Mouse (Mus musculus) spleen, postnatal 14 days (tissue): ENCODE data around the gene Mpnd.

Experiments
- DNase-seq, 2 experiments: peaks; one replicate each; pipeline ENCODE4 v3.0.0; 2021 to 2022; ENCODE audit warnings: low spot score in 2 of 2

The Mpnd gene

GRCm38 (mm10) chr17:56005415-56006061 is at the start of gene Mpnd, which contains the start of gene Stap2:
Gene Mpnd, plus strand, starts transcription at chr17:56005711.
Gene Stap2, minus strand, starts transcription at chr17:56005584.
- no peak for DNase-seq

DNA sequence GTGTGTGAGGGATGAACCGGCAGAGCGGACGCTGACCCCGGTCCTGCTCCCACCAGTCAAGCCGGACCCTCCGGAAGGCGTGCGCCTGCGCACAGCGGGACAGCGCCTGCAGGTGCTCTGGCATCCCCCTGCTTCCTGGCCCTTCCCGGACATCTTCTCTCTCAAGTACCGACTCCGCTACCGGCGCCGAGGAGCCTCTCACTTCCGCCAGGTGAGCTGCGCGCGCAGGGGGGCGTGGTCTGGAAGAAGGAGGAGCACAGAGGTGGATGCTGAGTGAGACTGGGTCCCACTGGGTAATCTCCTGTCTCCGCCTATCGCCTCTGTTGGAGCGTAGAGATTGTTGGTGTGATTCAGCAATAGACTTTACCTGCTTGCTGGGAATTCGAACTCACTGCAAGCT is 49.4 kb upstream of the Mpnd start:
- DNase-seq, result peak; percentile 44 to 56

DNA sequence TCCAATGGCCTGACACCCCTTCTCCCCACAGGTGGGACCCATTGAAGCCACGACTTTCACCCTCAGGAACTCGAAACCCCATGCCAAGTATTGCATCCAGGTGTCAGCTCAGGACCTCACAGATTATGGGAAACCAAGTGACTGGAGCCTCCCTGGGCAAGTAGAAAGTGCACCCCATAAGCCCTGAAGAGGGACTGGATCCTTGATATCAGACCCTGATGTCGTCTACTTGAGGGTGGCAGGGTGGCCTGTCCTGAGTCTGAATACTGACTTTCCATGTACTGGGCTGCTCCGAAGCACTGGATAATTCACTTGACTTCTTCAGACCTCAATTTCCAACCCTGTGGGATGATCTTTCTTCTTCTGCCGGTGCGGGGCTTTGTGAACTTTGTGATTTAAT is 48.9 kb upstream of the Mpnd start:
- no peak for DNase-seq

DNA sequence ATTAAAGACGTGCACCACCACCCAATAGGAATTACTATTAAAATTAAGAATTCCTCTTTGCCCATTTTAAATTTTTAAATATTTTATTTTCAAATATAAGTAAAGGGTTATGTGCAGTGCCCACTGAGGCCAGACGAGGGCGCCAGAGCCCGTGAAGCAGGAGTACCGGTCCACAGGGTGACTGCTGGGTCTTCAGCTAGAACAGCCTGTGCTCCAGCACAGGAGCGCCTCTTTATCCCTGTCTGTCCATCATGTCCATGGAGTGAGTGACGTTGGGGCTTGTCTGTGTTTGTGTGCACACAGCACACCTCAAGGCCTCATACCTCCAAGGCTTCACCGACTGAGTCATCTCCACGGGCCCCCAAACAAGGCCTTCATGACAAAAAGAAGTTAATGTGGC is 48.3 kb upstream of the Mpnd start:
- peak; percentile 47 to 75 for DNase-seq

DNA sequence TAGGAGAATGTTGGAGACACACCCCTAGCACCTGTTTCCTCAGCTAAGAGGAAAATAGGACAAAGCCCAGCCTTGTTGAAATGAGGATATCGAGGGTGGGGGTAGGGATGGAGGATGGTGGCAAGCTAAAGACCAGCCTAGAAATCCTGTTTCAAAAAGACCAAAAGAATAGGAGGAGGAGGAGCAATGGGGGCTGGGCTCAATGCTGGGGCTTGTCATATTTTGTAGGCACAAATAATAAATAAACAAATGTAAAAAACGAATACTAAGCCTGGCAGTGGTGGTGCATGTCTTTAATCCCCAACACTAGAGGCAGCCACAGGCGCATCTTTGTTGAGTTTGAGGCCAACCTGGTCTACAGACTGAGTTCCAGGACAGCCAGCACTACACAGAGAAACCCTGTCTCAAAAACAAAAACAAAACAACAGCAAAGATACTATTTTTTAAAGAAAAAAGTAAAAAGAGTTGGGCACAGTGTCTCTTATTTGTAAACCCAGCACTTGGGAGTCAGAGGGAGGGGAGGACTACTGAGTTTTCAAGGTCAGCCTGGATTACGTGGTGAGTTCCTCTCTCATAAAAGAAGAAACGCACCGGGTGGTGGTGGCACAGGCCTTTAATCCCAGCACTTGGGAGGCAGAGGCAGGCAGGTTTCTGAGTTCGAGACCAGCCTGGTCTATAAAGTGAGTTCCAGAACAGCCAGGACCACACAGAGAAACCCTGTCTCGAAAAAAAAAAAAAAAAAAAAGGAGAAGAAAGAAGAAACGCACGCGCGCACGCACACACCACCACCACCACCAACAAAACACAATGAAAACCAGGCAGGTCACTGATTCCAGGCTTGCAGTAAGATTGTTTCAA is 47.6 kb upstream of the Mpnd start:
- DNase-seq, result no peak

DNA sequence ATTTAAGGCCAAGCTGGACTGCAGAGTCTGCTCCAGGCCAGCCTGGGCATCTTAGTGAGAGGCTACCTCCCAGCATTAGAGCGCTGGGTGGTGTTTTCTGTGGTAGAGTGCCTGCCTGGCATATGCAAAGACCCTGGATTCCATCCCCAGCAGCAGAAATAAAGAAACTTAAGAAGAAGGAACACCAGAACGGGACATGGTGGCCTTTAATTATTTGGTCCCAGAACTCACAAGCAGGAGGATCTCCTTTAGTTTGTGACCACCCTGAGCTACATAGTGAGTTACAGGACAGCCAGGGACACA is 47.0 kb upstream of the Mpnd start:
- no peak for DNase-seq

DNA sequence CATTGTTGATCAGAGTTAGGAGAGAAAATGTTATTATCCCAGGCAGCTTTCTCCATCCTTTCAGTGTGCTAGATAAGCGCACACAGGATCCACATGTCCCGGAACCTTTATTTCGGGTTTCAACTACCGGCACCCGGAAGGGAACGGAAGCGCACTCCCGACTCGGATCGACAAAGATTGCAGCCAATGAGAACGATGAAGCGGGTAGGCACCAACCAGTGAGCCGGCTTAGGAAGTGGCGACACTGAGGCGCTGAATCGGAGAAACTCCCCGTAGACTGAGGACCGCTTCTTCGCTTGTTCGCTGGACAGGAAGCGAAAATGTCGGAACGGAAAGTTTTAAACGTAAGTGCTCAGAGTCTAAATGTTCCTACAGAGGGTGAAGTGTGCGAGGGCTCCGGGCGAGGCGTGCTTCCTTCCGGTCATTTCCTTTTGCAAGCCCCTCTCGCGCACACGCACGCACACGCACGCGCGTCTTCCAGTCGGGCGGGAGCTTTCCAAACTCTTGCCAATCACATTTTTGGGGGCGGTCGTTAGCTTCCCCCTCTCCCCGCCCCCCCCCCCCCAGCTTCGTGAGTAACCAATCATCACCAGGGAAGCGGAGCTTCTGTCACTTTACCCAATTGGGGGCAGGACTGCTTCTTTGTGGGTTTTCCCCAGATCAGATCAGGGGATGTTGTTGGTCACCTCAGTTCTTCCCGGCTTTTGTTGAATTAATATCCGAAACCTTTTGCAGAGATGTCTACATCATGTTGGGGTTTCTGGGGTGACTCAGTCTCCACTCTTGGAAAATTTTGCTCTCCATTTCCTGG is 46.4 kb upstream of the Mpnd start, which contains the start of gene Yju2:
TSS of gene Yju2 (plus strand) at position 182 of the 811 bp plus-strand sequence.
- peak; percentile 82 to 88 for DNase-seq

GRCm38 (mm10) chr17:55959946-55960740 is 45.4 kb upstream of the Mpnd start:
- DNase-seq, result no peak

DNA sequence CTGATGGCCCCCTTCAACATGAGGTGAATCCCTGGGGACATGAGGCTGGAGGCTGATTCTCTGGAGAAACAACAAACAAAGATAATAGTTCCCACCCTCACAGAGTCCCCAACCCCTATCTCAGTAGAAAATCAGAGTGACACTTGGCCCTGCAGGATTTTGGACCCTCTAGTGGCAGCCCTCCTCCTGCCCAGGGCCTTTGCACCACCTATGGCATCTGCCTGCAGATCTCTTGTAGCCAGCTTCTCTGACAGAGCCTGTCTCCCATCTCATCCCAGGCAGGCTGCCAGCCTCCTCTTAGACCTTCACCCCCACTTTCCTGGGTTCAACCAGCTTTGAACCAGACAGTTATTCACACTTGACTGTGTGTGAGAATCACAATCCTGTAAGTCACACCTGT is 44.7 kb upstream of the Mpnd start:
- no peak for DNase-seq

DNA sequence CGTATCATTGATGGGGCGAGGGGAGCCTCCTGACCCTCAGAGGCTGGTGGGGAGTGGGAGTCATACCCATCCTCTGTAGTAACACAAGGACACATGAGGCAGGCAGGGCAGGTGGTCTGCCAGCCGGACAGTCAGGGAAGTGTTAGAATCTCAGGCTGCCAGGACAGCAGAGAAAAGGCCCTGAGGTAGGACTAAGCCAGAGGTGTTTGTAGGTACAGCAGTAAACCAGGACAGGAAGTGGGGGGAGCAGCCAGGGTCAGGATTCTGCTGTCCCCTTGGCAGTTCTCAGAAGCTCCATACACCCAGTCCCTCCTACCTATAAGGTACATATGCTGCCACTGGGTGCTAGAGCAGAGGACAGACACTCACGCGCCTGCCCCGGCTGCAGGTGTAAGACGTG is 43.9 kb upstream of the Mpnd start:
- no peak for DNase-seq

- no peak for DNase-seq
Measured at GRCm38 (mm10) chr17:55963171-55963570, 42.3 kb upstream of the Mpnd start.

GRCm38 (mm10) chr17:55964496-55964895 is 41.0 kb upstream of the Mpnd start:
- no peak for DNase-seq

- no peak for DNase-seq
Measured at GRCm38 (mm10) chr17:55964996-55965395, 40.5 kb upstream of the Mpnd start.

- no peak for DNase-seq
Measured at GRCm38 (mm10) chr17:55967186-55967585, 38.3 kb upstream of the Mpnd start.

DNA sequence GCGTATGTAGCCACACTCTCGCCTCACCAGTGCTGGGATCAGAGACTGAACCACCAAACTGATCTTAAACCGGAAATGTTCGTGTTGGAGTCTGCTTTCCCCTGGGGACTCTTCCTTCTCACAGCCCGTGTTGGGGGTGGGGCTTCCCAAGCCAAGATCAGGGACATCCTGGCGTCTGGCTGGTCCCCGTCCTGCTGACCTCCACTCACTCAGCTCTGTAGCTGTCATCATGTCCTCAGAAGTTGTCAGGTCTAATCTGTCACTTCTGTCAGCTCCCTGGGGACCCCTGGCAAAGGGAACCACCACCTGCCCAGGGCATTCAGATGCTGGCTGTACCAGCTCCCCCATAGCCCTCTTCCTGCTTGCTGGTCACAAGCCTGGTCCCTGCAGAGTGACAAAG is 37.3 kb upstream of the Mpnd start:
- DNase-seq, result no peak

DNA sequence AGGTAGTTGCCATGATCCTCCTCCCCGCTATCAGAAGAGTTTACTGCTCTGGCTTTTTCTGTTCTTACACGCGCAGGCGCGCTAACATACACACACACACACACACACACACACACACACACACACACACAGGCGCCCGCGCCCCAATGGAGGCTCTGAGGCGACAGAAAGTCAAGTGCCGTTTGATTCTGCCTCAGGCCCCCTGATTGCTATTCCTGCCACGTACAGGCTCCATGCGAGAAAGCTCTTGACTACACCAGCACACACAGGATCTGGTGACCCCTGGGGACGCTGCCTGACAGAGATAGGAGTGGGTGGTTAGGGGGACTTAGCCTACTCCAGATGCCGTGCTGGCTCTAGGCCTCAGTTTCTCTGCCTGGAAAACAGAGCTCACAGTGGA is 36.0 kb upstream of the Mpnd start:
- no peak for DNase-seq

DNA sequence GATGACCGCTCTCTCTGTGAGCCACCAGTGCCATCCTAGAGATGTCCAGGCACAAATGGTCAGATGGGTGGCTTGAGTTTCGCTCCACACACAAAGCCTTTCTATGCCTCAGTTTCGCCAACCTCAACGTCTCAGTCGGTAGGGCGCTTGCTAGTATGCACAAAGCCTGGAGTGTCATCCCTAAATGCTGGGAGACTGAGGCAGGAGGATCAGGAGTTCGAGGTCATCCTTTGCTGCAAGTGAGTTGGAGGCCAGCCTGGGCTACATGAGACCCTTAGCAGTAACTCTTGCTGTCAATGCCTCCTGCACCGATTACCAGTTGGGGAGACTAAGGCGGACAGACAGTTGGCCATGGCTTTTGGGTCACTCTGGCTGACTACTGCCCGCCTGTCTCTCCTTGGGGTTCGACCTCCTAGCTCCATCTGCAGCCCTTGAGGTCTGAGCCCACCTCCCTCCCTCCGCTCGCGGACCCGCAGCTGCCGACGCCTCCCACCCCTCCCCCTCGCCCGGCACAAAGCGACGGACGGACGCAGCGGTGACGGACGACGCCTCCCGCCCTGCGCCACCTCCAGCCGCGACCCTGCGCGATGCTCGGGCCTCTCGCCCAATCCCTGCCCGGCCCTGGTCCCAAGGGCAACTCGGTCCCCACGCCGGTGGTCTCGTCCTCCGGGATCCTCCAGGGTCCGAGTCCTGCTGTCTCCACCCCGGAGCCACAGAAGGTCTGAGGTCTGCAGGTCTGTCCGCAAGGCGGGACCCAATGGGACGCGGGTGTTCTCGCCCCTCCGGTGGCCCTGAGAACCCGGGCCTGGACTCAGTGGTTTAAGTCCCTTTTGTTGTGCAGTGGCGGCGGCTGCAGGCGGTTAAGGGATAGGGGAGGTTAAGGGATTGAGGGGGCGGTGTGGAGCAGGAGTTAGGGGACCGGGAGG is 35.3 kb upstream of the Mpnd start, which contains the start of gene Shd:
TSS of gene Shd (plus strand) at position 502 of the 926 bp plus-strand sequence.
- no peak for DNase-seq

- no peak for DNase-seq
Measured at GRCm38 (mm10) chr17:55971453-55971852, 34.1 kb upstream of the Mpnd start.

DNA sequence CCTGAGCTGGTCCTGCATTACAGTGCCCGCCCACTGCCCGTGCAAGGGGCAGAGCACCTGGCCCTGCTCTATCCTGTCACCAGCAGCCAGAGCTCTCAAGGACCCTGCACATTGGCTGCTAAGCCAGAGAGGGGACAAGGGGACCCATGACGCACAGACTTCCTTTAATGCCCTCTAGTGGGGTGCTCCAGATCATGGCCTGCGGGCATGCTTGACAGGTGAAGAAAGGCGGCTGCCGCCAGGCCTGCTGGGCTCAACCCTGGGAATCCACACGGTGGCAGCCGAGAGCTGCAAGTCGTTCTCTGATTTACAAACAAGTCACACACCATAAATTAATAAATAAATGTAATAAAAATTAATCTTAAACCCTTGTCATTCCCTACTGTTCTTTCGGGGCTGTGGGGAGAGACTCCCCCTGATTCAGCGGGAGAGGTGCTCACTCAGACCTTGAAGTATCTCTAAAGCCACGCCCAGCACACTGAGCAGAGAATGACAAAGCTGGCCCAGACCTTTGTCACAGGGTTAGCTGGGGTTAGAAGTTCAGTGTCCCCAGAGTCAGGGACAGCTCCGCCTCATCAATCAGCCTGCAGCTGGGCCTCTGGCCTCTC is 29.2 kb upstream of the Mpnd start:
- peak; percentile 40 to 61 for DNase-seq

- no peak for DNase-seq
Measured at GRCm38 (mm10) chr17:55977301-55977700, 28.2 kb upstream of the Mpnd start.
